Mouse (Mus musculus) heart, adult 2 months (tissue): Measurements from ENCODE around the gene Gm10142.

Experiments
- CTCF ChIP-seq: fragments of 200-600 bp; IDR thresholded peaks from 2 replicates; pipeline ENCODE4 v1.8.1; 2022; ENCODE audit warnings: antibody characterized with exemption, mild to moderate bottlenecking, moderate library complexity
- POLR2A ChIP-seq: fragments of 200-500 bp; IDR thresholded peaks from 2 replicates; pipeline ENCODE4 v1.6.1; 2011; ENCODE audit warnings: mild to moderate bottlenecking, low read depth, low read length, control low read depth; ENCODE audit not compliant: insufficient read depth

DNA sequence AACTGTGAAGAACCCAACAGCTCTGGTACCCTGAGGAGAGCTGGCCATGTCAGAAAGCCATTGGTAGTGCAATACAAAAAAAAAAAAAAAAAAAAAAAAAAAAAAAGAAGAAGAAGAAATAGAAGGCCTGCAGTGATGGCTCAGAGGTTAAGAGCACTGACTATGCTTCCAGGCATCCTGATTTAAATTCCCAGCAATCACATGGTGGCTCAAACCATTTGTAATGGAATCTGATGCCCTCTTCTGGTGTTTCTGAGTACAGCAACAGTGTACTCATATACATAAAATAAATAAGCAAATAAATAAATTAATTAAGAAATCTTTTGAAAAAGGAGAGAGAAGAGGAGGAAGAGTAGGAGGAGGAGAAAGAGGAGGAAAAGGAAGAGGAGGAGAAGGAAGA, 37.8 kb downstream of the Gm10142 start:
- peak; percentile 31 for TF ChIP-seq CTCF
- TF ChIP-seq POLR2A, result no peak
